Mouse (Mus musculus) heart, embryonic 14.5 days (tissue): ENCODE data around the gene Fto. TPM values are rescaled to one million over a fixed set of nuclear protein-coding genes. Genes with fewer than 3 reads are reported as not detected.

Experiments
- ATAC-seq: fragments of 200-750 bp; cut with Nextera tagmentation; 2 replicates; pipeline ENCODE4 v1.8.0; 2017; ENCODE audit warnings: low read depth, moderate TSS enrichment; ENCODE audit not compliant: insufficient number of reproducible peaks, insufficient read depth, low FRiP score
- H3K27ac ChIP-seq, 2 experiments: fragments of 200-500 bp in 1 of 2; fragments of 300-500 bp in 1 of 2; sonication (generic) in 1 of 2; replicated peaks in 1 of 2; 2 replicates each; pipeline ENCODE4 v1.5.1; 2012 to 2014; ENCODE audit warnings: low read depth in 2 of 2, low read length in 2 of 2, control low read depth in 1 of 2, mild to moderate bottlenecking in 1 of 2, mixed read lengths in 1 of 2; ENCODE audit not compliant: control insufficient read depth in 1 of 2, insufficient read depth in 1 of 2
- H3K27me3 ChIP-seq: fragments of 300-500 bp; sonication (generic); 2 replicates; pipeline ENCODE4 v1.6.1; 2014; ENCODE audit warnings: mild to moderate bottlenecking, low read length, control low read depth; ENCODE audit not compliant: control insufficient read depth, insufficient read depth
- H3K36me3 ChIP-seq: fragments of 300-500 bp; sonication (generic); 2 replicates; pipeline ENCODE4 v1.6.1; 2014; ENCODE audit warnings: mild to moderate bottlenecking, control low read depth, low read length, mixed read lengths; ENCODE audit not compliant: control insufficient read depth, insufficient read depth
- H3K4me1 ChIP-seq, 2 experiments: fragments of 200-500 bp in 1 of 2; fragments of 300-500 bp in 1 of 2; sonication (generic) in 1 of 2; 2 replicates each; pipeline ENCODE4 v1.6.1; 2012 to 2014; ENCODE audit warnings: low read length in 2 of 2, control low read depth in 1 of 2, mixed read lengths in 1 of 2; ENCODE audit not compliant: control insufficient read depth in 2 of 2, insufficient read depth in 2 of 2
- H3K4me2 ChIP-seq: fragments of 300-500 bp; sonication (generic); 2 replicates; pipeline ENCODE4 v1.6.1; 2014; ENCODE audit warnings: mild to moderate bottlenecking, low read length
- H3K4me3 ChIP-seq, 2 experiments: fragments of 200-500 bp in 1 of 2; fragments of 300-500 bp in 1 of 2; sonication (generic) in 1 of 2; 2 replicates each; pipeline ENCODE4 v1.5.1; 2012 to 2014; ENCODE audit warnings: low read length in 2 of 2, mild to moderate bottlenecking in 2 of 2, control low read depth in 1 of 2, low read depth in 1 of 2, moderate library complexity in 1 of 2; ENCODE audit not compliant: control insufficient read depth in 1 of 2, insufficient read depth in 1 of 2
- H3K9ac ChIP-seq: fragments of 300-500 bp; sonication (generic); 2 replicates; pipeline ENCODE4 v1.6.1; 2014; ENCODE audit warnings: mild to moderate bottlenecking, low read length
- H3K9me3 ChIP-seq: fragments of 300-500 bp; sonication (generic); 2 replicates; pipeline ENCODE4 v1.6.1; 2016; ENCODE audit warnings: low read length, control low read depth; ENCODE audit not compliant: control insufficient read depth
- WGBS: fragments of 180-500 bp; shearing (Covaris S2); extraction: QIAGEN DNeasy Blood & Tissue Kit; methylation state at CpG from one replicate; pipeline ENCODE4 v1.1.7; 2014; 5-methylcytosine and 5-hydroxymethylcytosine counted together
- polyA plus RNA-seq: library from polyadenylated mRNA; unstranded; fragments of >200 nt; fragmentation: Nextera tagmentation; extraction: Ambion mirVana; gene quantifications from 2 replicates; pipeline ENCODE4 v1.2.1, GENCODE M21; 2014

The Fto gene
- polyA plus RNA-seq, 1 experiment from 2014 or later = 71.5 TPM

DNA sequence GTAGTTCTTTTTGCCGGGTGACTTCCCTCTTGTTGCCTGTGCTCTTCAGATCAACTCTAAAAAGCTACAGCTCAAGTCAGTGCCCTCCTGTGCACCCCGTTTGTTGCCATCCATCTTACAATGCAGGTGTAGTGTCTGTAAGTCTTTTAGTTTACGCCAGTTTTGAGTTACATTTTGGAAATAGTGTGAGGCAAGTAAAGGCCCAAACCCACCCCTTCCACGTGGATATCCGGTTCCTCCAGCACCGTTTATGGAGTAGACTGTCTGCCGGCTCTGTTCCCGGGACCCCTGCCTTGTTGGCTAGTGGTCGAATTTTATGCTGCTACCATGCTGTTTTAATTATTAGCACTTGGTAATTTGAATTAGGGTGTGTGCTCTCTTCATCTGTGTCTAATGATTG lies 46.2 kb downstream of the Fto start:
- no peak overlapping the region for H3K4me3 ChIP-seq
- peaks cover 7 to 36% of the 10 kb centered on the region in 2 experiments for H3K4me1 ChIP-seq
- no peak overlapping the region for H3K4me2 ChIP-seq
- no peak overlapping the region for H3K27ac ChIP-seq
- no peaks in the 10 kb centered on the region for H3K27me3 ChIP-seq
- no peaks in the 10 kb centered on the region for H3K9me3 ChIP-seq
- ATAC-seq = no peak
- H3K9ac ChIP-seq = no peak overlapping the region
- peaks cover 5% of the 10 kb centered on the region; the same call in 1 of the 2 replicates for H3K36me3 ChIP-seq
- 85% methylated on average over 9 of the region's 9 CpGs for WGBS

DNA sequence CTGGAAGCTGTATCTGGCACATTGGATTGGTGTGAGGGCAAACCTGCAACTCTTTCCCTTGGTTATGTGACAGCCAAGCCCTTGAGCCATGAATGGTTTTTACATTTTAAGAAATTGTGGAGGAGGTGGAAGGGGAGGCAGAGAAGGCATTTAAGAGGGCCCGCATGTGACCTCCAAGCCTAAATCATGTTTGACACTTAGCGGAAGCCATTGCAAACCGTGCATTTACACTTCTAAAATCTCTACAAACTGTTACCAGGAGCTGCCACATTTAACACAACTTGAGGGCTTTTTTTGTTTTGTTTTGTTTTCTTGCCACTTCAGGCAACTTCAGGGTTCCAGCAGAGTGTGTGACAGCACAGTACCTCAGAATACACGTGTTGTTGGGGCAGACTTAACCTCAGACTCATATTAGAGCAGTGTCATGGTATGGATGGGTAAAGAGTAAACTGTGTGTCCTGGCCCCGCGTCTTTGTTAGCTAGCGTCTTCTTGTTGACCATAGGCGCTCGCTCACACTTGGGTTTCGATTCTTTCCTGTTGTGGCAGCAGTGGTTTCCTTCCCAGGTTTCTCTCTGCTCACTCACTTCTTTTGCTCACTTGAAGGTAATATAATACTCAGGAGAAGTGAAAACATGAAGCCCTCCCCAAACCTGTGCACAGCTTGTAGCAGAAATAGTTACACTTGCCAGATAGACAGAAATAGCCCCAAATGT lies 47.5 kb downstream of the Fto start:
- WGBS = 90% methylated on average over 10 of the region's 10 CpGs
- ATAC-seq = no peak
- Histone ChIP-seq H3K4me3 (no peak overlapping the region), H3K27ac (no peak overlapping the region), H3K27me3 (no peaks in the 10 kb centered on the region), H3K36me3 (peaks cover 5% of the 10 kb centered on the region; the same call in 1 of the 2 replicates), H3K4me1 (peaks cover 13 to 47% of the 10 kb centered on the region in 2 experiments), H3K9ac (no peak overlapping the region), H3K4me2 (no peak overlapping the region), H3K9me3 (no peaks in the 10 kb centered on the region)

DNA sequence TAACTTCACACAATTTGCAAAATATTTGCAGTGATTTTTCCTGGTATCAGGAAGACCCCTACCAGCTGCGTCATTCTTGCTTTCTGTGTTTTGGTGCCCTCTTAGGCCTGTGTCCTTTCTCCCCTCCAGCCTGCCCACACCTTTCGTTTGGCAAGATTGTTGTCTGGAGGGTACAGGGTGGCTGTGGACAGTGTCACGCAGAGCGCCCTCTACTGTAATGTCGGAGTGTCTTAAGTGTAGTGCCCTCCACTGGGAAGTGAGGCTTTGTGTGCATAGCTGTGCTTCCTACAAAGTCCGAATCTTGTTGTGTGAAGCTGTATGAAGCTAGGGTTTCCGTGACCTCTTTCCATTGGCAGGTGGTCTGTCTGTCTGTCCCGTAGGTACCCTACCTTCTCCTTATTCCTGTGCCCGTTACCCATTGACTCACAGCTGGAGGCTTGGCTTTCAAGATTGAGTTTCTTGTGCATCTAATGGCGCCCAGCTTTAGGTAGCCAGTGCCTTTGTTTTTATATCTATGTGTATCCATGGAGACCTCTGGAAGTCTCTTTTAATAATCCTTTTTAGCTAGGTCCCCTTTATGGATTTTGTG lies 50.0 kb downstream of the Fto start:
- no peak overlapping the region for H3K9ac ChIP-seq
- H3K27ac ChIP-seq = peak overlapping the region in 1 of 2 experiments; percentile 76; a peak in 1 of 4 replicates
- H3K4me2 ChIP-seq = no peak overlapping the region
- H3K4me1 ChIP-seq = peaks cover 13 to 45% of the 10 kb centered on the region in 2 experiments
- H3K9me3 ChIP-seq = no peaks in the 10 kb centered on the region
- no peak for ATAC-seq
- 87% methylated on average over 10 of the region's 10 CpGs for WGBS
- 0 out of 2 replicates have a peak, but pooled peaks cover under 1% of the 10 kb centered on the region for H3K36me3 ChIP-seq
- H3K4me3 ChIP-seq = no peak overlapping the region
- no peaks in the 10 kb centered on the region for H3K27me3 ChIP-seq

DNA sequence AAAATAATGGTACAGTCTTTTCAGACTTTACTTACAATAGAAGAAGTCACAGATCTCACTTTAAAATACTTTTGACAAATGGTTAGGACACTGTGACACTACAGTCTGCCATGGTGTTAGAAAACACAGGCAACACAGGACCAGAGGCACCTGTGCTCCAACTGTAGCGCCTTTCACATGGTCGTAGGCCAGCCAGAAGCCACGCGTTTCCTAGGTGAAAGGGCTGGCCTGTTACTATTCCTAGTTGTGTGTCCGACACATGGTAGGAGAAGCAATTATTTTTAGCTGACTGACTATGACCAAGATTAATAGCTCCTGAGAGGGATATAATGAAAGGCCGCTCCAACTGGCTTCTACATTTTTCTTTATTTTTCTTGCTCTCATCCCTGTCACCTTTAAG lies 50.9 kb downstream of the Fto start:
- 31% methylated on average over 6 of the region's 6 CpGs for WGBS
- ATAC-seq = peak; percentile 54
- peak overlapping the region; percentile 34; the same call in 1 of the 2 replicates for H3K4me2 ChIP-seq
- H3K4me3 ChIP-seq = no peak overlapping the region
- peaks cover 13 to 48% of the 10 kb centered on the region in 2 experiments for H3K4me1 ChIP-seq
- H3K9me3 ChIP-seq = no peaks in the 10 kb centered on the region
- H3K27ac ChIP-seq = peak overlapping the region; percentile 65 to 76
- 0 out of 2 replicates have a peak overlapping the region, but pooled peaks have one; percentile 26 for H3K9ac ChIP-seq
- H3K27me3 ChIP-seq = no peaks in the 10 kb centered on the region
- H3K36me3 ChIP-seq = no peaks in the 10 kb centered on the region

DNA sequence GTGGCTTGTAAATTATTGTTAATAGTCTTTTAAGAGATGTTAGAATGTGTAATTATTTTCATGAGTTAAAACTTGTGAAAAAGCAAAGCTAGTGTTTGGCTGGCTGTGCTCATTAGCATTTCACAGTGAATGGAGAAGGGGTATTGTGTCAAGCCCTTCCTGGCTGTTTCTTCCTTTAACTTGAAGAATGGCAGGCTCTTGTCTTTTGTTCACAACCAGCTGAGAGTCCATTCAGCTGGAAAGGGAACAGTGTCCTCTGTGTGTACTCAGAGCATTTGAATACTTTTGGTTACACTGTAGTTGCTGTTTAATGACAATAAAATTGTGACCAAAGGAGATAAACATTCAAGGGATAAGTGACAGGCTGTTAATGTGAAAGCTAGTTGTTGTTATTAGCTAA lies 52.5 kb downstream of the Fto start:
- Histone ChIP-seq H3K4me3 (no peak overlapping the region), H3K27ac (no peak overlapping the region), H3K4me2 (no peak overlapping the region), H3K36me3 (no peaks in the 10 kb centered on the region), H3K4me1 (peaks cover 13 to 41% of the 10 kb centered on the region in 2 experiments), H3K27me3 (no peaks in the 10 kb centered on the region), H3K9ac (0 out of 2 replicates have a peak overlapping the region, but pooled peaks have one; percentile 10), H3K9me3 (no peaks in the 10 kb centered on the region)
- no peak for ATAC-seq

DNA sequence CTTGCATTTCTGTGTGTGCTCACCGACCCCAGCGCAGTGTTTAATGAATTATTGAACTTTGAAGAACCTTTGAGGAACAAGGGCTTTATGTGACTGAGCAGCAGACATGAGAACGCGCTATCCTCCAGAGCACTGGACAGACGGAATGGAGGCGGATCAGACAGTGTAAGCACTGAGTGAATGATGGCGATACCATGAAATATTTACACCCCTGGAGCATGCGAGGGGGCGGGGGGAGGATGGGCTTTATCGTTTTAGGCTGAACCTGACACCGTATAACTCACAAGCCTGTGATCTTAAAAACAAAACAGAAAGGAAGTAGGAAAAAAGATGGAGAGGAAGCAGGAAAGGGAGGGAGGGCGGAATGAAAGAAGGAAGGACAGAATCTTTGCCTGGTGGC lies 57.6 kb downstream of the Fto start:
- ATAC-seq = no peak
- Histone ChIP-seq H3K36me3 (no peaks in the 10 kb centered on the region), H3K9ac (no peak overlapping the region), H3K27ac (peak overlapping the region in 1 of 2 experiments; percentile 47; a peak in 1 of 4 replicates), H3K4me2 (peak overlapping the region; percentile 32), H3K4me1 (peaks cover 22 to 53% of the 10 kb centered on the region in 2 experiments), H3K9me3 (no peaks in the 10 kb centered on the region), H3K27me3 (no peaks in the 10 kb centered on the region), H3K4me3 (no peak overlapping the region)
- 45% methylated on average over 12 of the region's 12 CpGs for WGBS

DNA sequence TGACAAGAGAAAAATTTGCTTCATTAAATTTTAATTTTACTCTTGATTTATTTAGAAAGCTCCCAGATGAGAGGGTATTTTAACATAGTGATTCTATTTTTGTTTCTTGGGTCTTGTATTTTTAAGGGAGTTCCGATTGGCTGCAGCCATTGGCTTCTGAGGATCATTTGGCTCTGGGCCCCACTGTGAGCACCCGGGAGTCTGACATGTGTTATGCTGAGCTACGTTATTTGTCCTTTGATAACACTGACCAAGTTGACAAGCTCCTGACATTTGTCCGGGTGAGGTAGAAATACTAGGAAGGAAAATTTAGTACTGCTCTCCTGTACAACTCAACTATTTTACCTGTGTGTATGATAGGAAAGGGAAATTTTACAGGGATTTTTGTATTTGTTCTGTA lies 58.7 kb downstream of the Fto start:
- ATAC-seq = peak; percentile 66
- peak overlapping the region in 1 of 2 experiments; percentile 68; a peak in 2 of 4 replicates for H3K27ac ChIP-seq
- no peak overlapping the region for H3K4me3 ChIP-seq
- no peaks in the 10 kb centered on the region for H3K27me3 ChIP-seq
- no peaks in the 10 kb centered on the region for H3K36me3 ChIP-seq
- H3K9me3 ChIP-seq = no peaks in the 10 kb centered on the region
- 5% methylated on average over 4 of the region's 4 CpGs for WGBS
- peak overlapping the region; percentile 30 for H3K4me2 ChIP-seq
- H3K9ac ChIP-seq = no peak overlapping the region
- peaks cover 26 to 62% of the 10 kb centered on the region in 2 experiments for H3K4me1 ChIP-seq
